ENCODE assay signal across 38 mouse cellular contexts in the genomic region with DNA sequence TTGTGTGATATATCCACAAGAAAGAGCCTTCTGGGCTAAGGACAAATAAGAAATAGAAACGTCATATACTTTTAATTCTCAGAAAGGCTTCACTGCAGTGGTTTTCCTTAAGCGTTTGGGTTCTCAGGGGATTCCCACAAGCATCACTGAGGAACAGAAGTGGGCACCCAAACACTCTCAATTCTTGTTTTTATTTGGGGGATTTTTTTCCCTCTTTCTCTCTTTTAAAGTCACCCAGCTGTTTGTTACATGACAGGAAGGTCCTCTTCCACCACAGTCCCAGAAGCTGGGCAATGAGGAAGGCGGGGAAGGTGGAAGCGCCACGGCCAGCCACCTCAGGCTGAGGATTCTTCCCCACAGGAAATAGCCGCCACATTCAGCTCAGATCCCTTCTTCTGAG. TPM values are rescaled to one million over a fixed set of nuclear protein-coding genes. Genes with fewer than 3 reads are reported as not detected.
DNase-seq lines count a peak whose midpoint lies in the region; ATAC-seq and TF ChIP-seq lines count a peak whose summit lies in the region.
"Had no signal": no experiment of that assay in that cellular context is flagged by ENCODE, and none has a peak within 500 bp of the region (broad histone marks: within the 10 kb centered on the region; RNA-seq: fewer than 3 reads in every experiment).

No protein-coding gene starts in this region.

- DNase-seq in liver, embryonic 11.5 days (ENCODE audit: low spot score), result no peak
- no peak for DNase-seq in liver, postnatal 0 days
- DNase-seq in thymus, postnatal 10 days (ENCODE audit: low spot score in 2 of 2), result no peak
- DNase-seq: adrenal gland, postnatal 25 days; cerebellum, adult 11-12 months; cerebellum, adult 9-11 months; heart, postnatal 10 days; kidney, adult 11 months; kidney, postnatal 36 days; thymus, postnatal 36 days had no signal

- no peaks in the 10 kb centered on the region for H3K9me3 ChIP-seq in liver, embryonic 11.5 days (ENCODE audit: control insufficient read depth, low read length)
- peaks cover 5% of the 10 kb centered on the region; the same call in 1 of the 2 replicates for H3K9me3 ChIP-seq in liver, postnatal 0 days (ENCODE audit: low read length)
- no peaks in the 10 kb centered on the region for H3K9me3 ChIP-seq in neural tube, embryonic 15.5 days (replicated peaks)
- H3K9me3 ChIP-seq: lung, embryonic 15.5 days; neural tube, embryonic 12.5 days had no signal

- peaks cover 19% of the 10 kb centered on the region for H3K36me3 ChIP-seq in liver, embryonic 11.5 days (ENCODE audit: control insufficient read depth, insufficient read depth, low read length)
- H3K36me3 ChIP-seq in liver, postnatal 0 days (replicated peaks; ENCODE audit: insufficient read depth, low read length), result peaks cover 26% of the 10 kb centered on the region
- no peaks in the 10 kb centered on the region; the same call in 1 of the 2 replicates for H3K36me3 ChIP-seq in neural tube, embryonic 15.5 days
- H3K36me3 ChIP-seq: neural tube, embryonic 12.5 days had no signal

- 68% methylated on average over 6 of the region's 6 CpGs for WGBS in liver, embryonic 11.5 days
- 66% methylated on average over 6 of the region's 6 CpGs for WGBS in liver, postnatal 0 days (ENCODE audit: insufficient replicate concordance)
- WGBS in neural tube, embryonic 15.5 days, result 76% methylated on average over 6 of the region's 6 CpGs

- H3K27me3 ChIP-seq in liver, embryonic 11.5 days (replicated peaks; ENCODE audit: control insufficient read depth, insufficient read depth, low read length), result no peaks in the 10 kb centered on the region
- no peaks in the 10 kb centered on the region for H3K27me3 ChIP-seq in liver, postnatal 0 days (ENCODE audit: insufficient read depth, low read length)
- H3K27me3 ChIP-seq in neural tube, embryonic 15.5 days (replicated peaks), result no peaks in the 10 kb centered on the region
- H3K27me3 ChIP-seq: embryonic facial prominence, embryonic 13.5 days; kidney, embryonic 15.5 days; limb, embryonic 12.5 days; lung, embryonic 15.5 days; neural tube, embryonic 12.5 days; Patski had no signal

- no peak for TF ChIP-seq EP300 in liver, postnatal 0 days (IDR thresholded peaks at IDR 0.05; ENCODE audit: low read depth)

- no peak overlapping the region for H3K9ac ChIP-seq in liver, embryonic 11.5 days (ENCODE audit: low read depth, low read length)
- no peak overlapping the region for H3K9ac ChIP-seq in liver, postnatal 0 days (replicated peaks)
- H3K9ac ChIP-seq in neural tube, embryonic 15.5 days (replicated peaks), result no peak overlapping the region
- H3K9ac ChIP-seq: embryonic facial prominence, embryonic 13.5 days; hindbrain, embryonic 14.5 days; kidney, embryonic 15.5 days; limb, embryonic 12.5 days; liver, embryonic 14.5 days; lung, embryonic 15.5 days; neural tube, embryonic 12.5 days had no signal

- ATAC-seq in liver, embryonic 11.5 days (replicated peaks; ENCODE audit: low FRiP score), result no peak
- no peak for ATAC-seq in liver, postnatal 0 days
- peak; percentile 7 for ATAC-seq in CD4-positive, CD25-positive, alpha-beta regulatory T cell, adult 4 months
- peak; percentile 37 for ATAC-seq in common myeloid progenitor, adult 5-6 weeks (replicated peaks; ENCODE audit: low read depth, poor library complexity, severe bottlenecking)
- 0 out of 2 replicates have a peak, but pooled peaks have one; percentile 5 for ATAC-seq in megakaryocyte progenitor cell, adult 5-6 weeks (replicated peaks; ENCODE audit: poor library complexity)
- ATAC-seq in neural tube, embryonic 15.5 days (ENCODE audit: low FRiP score), result no peak
- ATAC-seq: forebrain, embryonic 16.5 days; inflammation-experienced regulatory T-cells, adult 6 months; midbrain, embryonic 16.5 days; Patski had no signal

- H3K4me2 ChIP-seq in liver, embryonic 11.5 days, result no peak overlapping the region
- no peak overlapping the region for H3K4me2 ChIP-seq in liver, postnatal 0 days (ENCODE audit: low read depth, low read length)
- no peak overlapping the region for H3K4me2 ChIP-seq in neural tube, embryonic 15.5 days
- H3K4me2 ChIP-seq: embryonic facial prominence, embryonic 13.5 days; heart, embryonic 11.5 days; hindbrain, embryonic 14.5 days; kidney, embryonic 15.5 days; limb, embryonic 12.5 days; lung, embryonic 15.5 days; neural tube, embryonic 12.5 days had no signal

- H3K27ac ChIP-seq in liver, embryonic 11.5 days (ENCODE audit: low read depth, low read length), result peak overlapping the region; percentile 39; the same call in 1 of the 2 replicates
- no peak overlapping the region for H3K27ac ChIP-seq in liver, postnatal 0 days (ENCODE audit: low read depth)
- no peak overlapping the region for H3K27ac ChIP-seq in neural tube, embryonic 15.5 days (replicated peaks)
- H3K27ac ChIP-seq: embryonic facial prominence, embryonic 13.5 days; hindbrain, embryonic 14.5 days; kidney, embryonic 15.5 days; layer of hippocampus, adult 2 months; left cerebral cortex, adult 2 months; limb, embryonic 12.5 days; liver, embryonic 14.5 days; lung, embryonic 15.5 days; macrophage; neural tube, embryonic 12.5 days had no signal

- H3K4me3 ChIP-seq in liver, embryonic 11.5 days (ENCODE audit: low read depth, low read length), result no peak overlapping the region
- H3K4me3 ChIP-seq in liver, postnatal 0 days (ENCODE audit: low read depth, low read length), result no peak overlapping the region
- H3K4me3 ChIP-seq in neural tube, embryonic 15.5 days (replicated peaks), result no peak overlapping the region
- H3K4me3 ChIP-seq: embryonic facial prominence, embryonic 13.5 days; kidney, embryonic 15.5 days; layer of hippocampus, adult 2 months; left cerebral cortex, adult 2 months; limb, embryonic 12.5 days; lung, embryonic 15.5 days; neural tube, embryonic 12.5 days had no signal

- no peak for TF ChIP-seq CTCF in liver, postnatal 0 days (IDR thresholded peaks at IDR 0.05; ENCODE audit: low read depth)

- peaks cover 25% of the 10 kb centered on the region for H3K4me1 ChIP-seq in liver, embryonic 11.5 days (replicated peaks; ENCODE audit: control insufficient read depth, insufficient read depth, low read length)
- H3K4me1 ChIP-seq in liver, postnatal 0 days (ENCODE audit: insufficient read depth), result peaks cover 12% of the 10 kb centered on the region
- no peaks in the 10 kb centered on the region for H3K4me1 ChIP-seq in neural tube, embryonic 15.5 days
- H3K4me1 ChIP-seq: embryonic facial prominence, embryonic 13.5 days; limb, embryonic 12.5 days; lung, embryonic 15.5 days; neural tube, embryonic 12.5 days had no signal

RNA-seq across cellular contexts. Expression of a gene that starts 19.5 kb away (rescaled TPM):
- polyA plus RNA-seq in liver, embryonic 11.5 days (2014; fragmentation: Nextera tagmentation; extraction: Ambion mirVana), result not detected in 2 replicates
- not detected in 2 replicates for polyA plus RNA-seq in liver, postnatal 0 days (2015; fragmentation: Nextera tagmentation; extraction: Ambion mirVana)
- polyA plus RNA-seq in CD4-positive, CD25-positive, alpha-beta regulatory T cell, adult 4 months (2017; shearing (Covaris generic)), result not detected
- not detected in 2 replicates for total RNA-seq in common myeloid progenitor, adult 5-6 weeks (2017)
- total RNA-seq in megakaryocyte progenitor cell, adult 5-6 weeks (2015), result not detected in 2 replicates
- total RNA-seq in megakaryocyte progenitor cell, adult 5-6 weeks (2017), result not detected in 2 replicates
- not detected in 2 replicates for polyA plus RNA-seq in neural tube, embryonic 15.5 days (2015; fragmentation: Nextera tagmentation; extraction: Ambion mirVana)
- total RNA-seq: adrenal gland, postnatal 25 days; gastrocnemius, adult 8-10 months; heart, postnatal 10 days; hematopoietic stem cell, adult 5-6 weeks; layer of hippocampus, adult 2 months; layer of hippocampus, postnatal 14 days; left cerebral cortex, adult 2 months; left cerebral cortex, postnatal 25 days; MEL had no signal
- polyA plus RNA-seq: C2C12; embryonic facial prominence, embryonic 13.5 days; forebrain, embryonic 11.5 days; forebrain, embryonic 16.5 days; gonadal fat pad, adult 2 months; heart, embryonic 11.5 days; hindbrain, embryonic 14.5 days; inflammation-experienced regulatory T-cells, adult 6 months; kidney, embryonic 15.5 days; limb, embryonic 12.5 days; liver, embryonic 14.5 days; lung, embryonic 15.5 days; macrophage; midbrain, embryonic 16.5 days; neural tube, embryonic 12.5 days; Patski; stomach, embryonic 16.5 days had no signal

RNA-seq across cellular contexts. Expression of a gene that starts 46.6 kb away (rescaled TPM):
- polyA plus RNA-seq in liver, embryonic 11.5 days (2014; fragmentation: Nextera tagmentation; extraction: Ambion mirVana), result 18.6 and 19.5 TPM in 2 replicates
- polyA plus RNA-seq in liver, postnatal 0 days (2015; fragmentation: Nextera tagmentation; extraction: Ambion mirVana), result 5.2 and 6.2 TPM in 2 replicates
- polyA plus RNA-seq in CD4-positive, CD25-positive, alpha-beta regulatory T cell, adult 4 months (2017; shearing (Covaris generic)), result 10 to 100 TPM; 19.3 to 28.4 TPM
- 64.2 and 72.5 TPM in 2 replicates for total RNA-seq in common myeloid progenitor, adult 5-6 weeks (2017)
- 50.8 and 54.4 TPM in 2 replicates for total RNA-seq in megakaryocyte progenitor cell, adult 5-6 weeks (2015)
- 72.0 and 77.3 TPM in 2 replicates for total RNA-seq in megakaryocyte progenitor cell, adult 5-6 weeks (2017)
- 7.4 and 14.2 TPM in 2 replicates for polyA plus RNA-seq in neural tube, embryonic 15.5 days (2015; fragmentation: Nextera tagmentation; extraction: Ambion mirVana)

RNA-seq across cellular contexts. Expression of a gene that starts 48.9 kb away (rescaled TPM):
- not detected in 2 replicates for polyA plus RNA-seq in liver, embryonic 11.5 days (2014; fragmentation: Nextera tagmentation; extraction: Ambion mirVana)
- not detected in 2 replicates for polyA plus RNA-seq in liver, postnatal 0 days (2015; fragmentation: Nextera tagmentation; extraction: Ambion mirVana)
- polyA plus RNA-seq in CD4-positive, CD25-positive, alpha-beta regulatory T cell, adult 4 months (2017; shearing (Covaris generic)), result not detected
- total RNA-seq in common myeloid progenitor, adult 5-6 weeks (2017), result not detected in 2 replicates
- not detected in 2 replicates for total RNA-seq in megakaryocyte progenitor cell, adult 5-6 weeks (2015)
- not detected in 2 replicates for total RNA-seq in megakaryocyte progenitor cell, adult 5-6 weeks (2017)
- polyA plus RNA-seq in neural tube, embryonic 15.5 days (2015; fragmentation: Nextera tagmentation; extraction: Ambion mirVana), result not detected in 2 replicates
- total RNA-seq: adrenal gland, postnatal 25 days; gastrocnemius, adult 8-10 months; heart, postnatal 10 days; hematopoietic stem cell, adult 5-6 weeks; layer of hippocampus, adult 2 months; layer of hippocampus, postnatal 14 days; left cerebral cortex, adult 2 months; left cerebral cortex, postnatal 25 days; MEL had no signal
- polyA plus RNA-seq: C2C12; embryonic facial prominence, embryonic 13.5 days; forebrain, embryonic 11.5 days; forebrain, embryonic 16.5 days; gonadal fat pad, adult 2 months; heart, embryonic 11.5 days; hindbrain, embryonic 14.5 days; inflammation-experienced regulatory T-cells, adult 6 months; kidney, embryonic 15.5 days; limb, embryonic 12.5 days; liver, embryonic 14.5 days; lung, embryonic 15.5 days; macrophage; midbrain, embryonic 16.5 days; neural tube, embryonic 12.5 days; Patski; stomach, embryonic 16.5 days had no signal

Comparison
In these comparisons a context has a peak if more than half of its experiments do, and no peak if none do; other contexts are left out.
1. ATAC-seq: peak in CD4-positive, CD25-positive, alpha-beta regulatory T cell, adult 4 months (single experiment), common myeloid progenitor, adult 5-6 weeks (single experiment) and megakaryocyte progenitor cell, adult 5-6 weeks (single experiment); none in liver, embryonic 11.5 days (single experiment), liver, postnatal 0 days (single experiment) and neural tube, embryonic 15.5 days (single experiment).